Mouse (Mus musculus): ENCODE results near the gene Clec4a3. TPM values are rescaled to one million over a fixed set of nuclear protein-coding genes. Genes with fewer than 3 reads are reported as not detected.

Clec4a3 gene
- polyA plus RNA-seq (2012; rRNA removed) = 0.32 TPM in 1 of 2 replicates, not detected in the other

DNA sequence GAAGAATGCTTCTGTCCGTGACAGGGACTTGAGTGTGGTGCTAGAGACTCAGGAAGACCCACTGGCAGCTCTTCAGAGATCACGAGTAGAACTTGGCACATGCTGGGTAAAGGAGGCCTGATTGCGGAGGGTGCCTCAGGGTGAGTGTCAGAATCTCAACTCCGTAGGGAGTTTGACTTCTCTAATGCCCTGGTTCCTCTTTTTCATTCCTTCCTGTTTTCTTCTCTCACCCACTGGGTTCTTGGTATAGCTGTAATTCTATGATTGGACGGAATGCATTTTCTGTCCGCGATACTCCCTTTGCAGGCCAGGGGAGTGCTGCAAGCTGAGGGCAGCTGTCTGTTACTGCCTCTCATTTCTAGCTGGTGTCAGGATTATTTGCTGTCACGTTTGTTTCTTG, at the start of gene Clec4a3:
Gene Clec4a3 (plus strand): TSS at position 115 of the 400 bp plus-strand sequence.
- H3K4me1 ChIP-seq (ENCODE audit: control insufficient read depth, insufficient read depth, low read length) = no peaks in the 10 kb centered on the region
- TF ChIP-seq CTCF (IDR thresholded peaks at IDR 0.05; ENCODE audit: control insufficient read depth, insufficient read depth, insufficient replicate concordance, low read depth, low read length) (no peak), POLR2A (IDR thresholded peaks at IDR 0.05; ENCODE audit: control insufficient read depth, low read depth, low read length) (no peak)
- H3K36me3 ChIP-seq (ENCODE audit: control insufficient read depth, insufficient read depth, low read length) = no peaks in the 10 kb centered on the region
- H3K4me3 ChIP-seq (ENCODE audit: control insufficient read depth, low read depth, low read length) = no peak within 1 kb of the TSS
- H3K27ac ChIP-seq (ENCODE audit: control insufficient read depth, insufficient read depth, low read depth, low read length) = no peak within 1 kb of the TSS
- H3K27me3 ChIP-seq (ENCODE audit: control insufficient read depth, insufficient read depth, low read length) = no peaks in the 10 kb centered on the region

DNA sequence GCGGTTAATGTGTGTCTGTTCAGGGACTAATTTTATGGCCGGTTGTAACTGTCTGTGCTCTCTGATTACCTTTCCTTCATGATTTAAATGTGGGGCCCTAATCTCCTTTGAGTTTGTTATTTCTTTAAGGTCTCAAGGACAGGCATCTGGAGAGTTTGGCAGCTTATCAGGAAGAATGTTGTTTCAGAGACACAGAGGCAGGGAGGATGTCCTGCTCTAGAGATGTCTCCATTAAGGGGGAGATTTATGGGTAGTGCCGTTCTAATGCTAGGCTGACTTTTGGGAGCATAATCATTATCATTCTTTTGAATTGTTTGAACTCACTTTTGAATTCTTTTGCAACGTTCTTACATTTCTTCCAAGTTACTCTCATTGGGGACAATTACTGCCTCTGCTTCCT, 32.4 kb upstream of the Clec4a3 start:
- Histone ChIP-seq H3K27me3 (ENCODE audit: control insufficient read depth, insufficient read depth, low read length) (no peaks in the 10 kb centered on the region), H3K4me3 (ENCODE audit: control insufficient read depth, low read depth, low read length) (no peak overlapping the region), H3K4me1 (ENCODE audit: control insufficient read depth, insufficient read depth, low read length) (no peaks in the 10 kb centered on the region), H3K27ac (ENCODE audit: control insufficient read depth, insufficient read depth, low read depth, low read length) (no peak overlapping the region), H3K36me3 (ENCODE audit: control insufficient read depth, insufficient read depth, low read length) (no peaks in the 10 kb centered on the region)
- TF ChIP-seq CTCF (IDR thresholded peaks at IDR 0.05; ENCODE audit: control insufficient read depth, insufficient read depth, insufficient replicate concordance, low read depth, low read length) = no peak
- no peak for TF ChIP-seq POLR2A (IDR thresholded peaks at IDR 0.05; ENCODE audit: control insufficient read depth, low read depth, low read length)

DNA sequence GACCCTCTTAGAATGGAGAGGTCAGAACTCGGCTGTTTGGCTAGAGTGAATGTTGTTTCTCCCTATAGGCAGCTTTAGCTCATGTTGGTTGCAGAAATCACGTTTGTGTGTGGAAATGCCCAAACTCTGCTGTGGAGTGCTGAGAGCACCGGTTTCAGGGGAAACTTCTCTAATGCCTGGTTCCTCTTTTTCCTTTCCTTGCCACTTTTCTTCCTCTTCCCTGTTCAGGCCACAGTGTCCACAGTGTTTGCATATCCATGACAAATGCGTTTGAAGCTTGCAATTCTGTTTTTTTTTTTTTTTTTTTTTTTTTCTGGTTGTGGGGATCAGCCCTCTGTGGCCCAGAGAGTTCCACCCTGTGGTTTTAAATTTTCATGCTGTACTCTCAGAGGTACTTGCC, 30.9 kb upstream of the Clec4a3 start, which contains the start of gene Clec4a1:
Gene Clec4a1 (plus strand): TSS at position 398 of the 400 bp plus-strand sequence.
- Histone ChIP-seq H3K4me3 (ENCODE audit: control insufficient read depth, low read depth, low read length) (no peak within 1 kb of the TSS), H3K4me1 (ENCODE audit: control insufficient read depth, insufficient read depth, low read length) (no peaks in the 10 kb centered on the region), H3K27me3 (ENCODE audit: control insufficient read depth, insufficient read depth, low read length) (no peaks in the 10 kb centered on the region), H3K36me3 (ENCODE audit: control insufficient read depth, insufficient read depth, low read length) (no peaks in the 10 kb centered on the region), H3K27ac (ENCODE audit: control insufficient read depth, insufficient read depth, low read depth, low read length) (no peak within 1 kb of the TSS)
- TF ChIP-seq CTCF (IDR thresholded peaks at IDR 0.05; ENCODE audit: control insufficient read depth, insufficient read depth, insufficient replicate concordance, low read depth, low read length) = no peak
- TF ChIP-seq POLR2A (IDR thresholded peaks at IDR 0.05; ENCODE audit: control insufficient read depth, low read depth, low read length) = no peak

DNA sequence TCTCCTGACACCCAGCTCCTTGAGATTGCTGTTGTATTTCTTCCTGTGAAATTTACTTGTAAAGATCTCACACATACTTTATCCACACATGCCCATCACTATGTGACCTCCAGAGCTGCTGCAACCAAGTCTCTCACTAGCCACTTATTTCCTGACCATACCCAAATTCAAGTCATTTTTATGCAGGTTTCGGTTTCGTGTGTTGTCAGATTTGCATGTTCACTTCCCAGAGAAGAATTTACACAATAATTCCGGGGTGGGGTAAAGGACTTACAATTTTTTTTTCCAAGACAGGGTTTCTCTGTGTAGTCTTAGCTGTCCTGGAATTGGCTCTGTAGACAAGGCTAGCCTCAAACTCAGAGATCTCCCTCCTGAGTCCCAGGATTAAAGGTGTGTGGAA, 17.5 kb upstream of the Clec4a3 start:
- H3K36me3 ChIP-seq (ENCODE audit: control insufficient read depth, insufficient read depth, low read length) = no peaks in the 10 kb centered on the region

DNA sequence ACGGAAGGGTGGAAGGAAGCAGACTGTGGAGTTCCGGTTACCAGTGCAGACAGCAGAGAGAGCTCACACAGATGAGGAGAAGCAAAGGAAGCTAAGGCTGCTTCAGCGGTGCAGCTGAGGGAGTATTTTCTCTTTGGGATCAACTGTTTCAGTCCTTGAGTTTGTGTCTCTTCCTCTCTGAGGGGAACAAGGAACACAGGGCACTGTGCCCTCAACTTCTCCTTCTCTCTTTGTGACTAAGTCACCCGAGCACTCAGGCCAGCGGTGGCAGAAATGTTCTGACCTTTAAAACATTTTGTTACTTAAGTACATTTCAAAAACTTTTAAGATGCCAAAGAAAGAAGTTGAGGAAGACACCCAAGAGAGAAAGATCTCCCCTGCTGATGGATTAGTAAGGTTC, 12.7 kb upstream of the Clec4a3 start:
- H3K27me3 ChIP-seq (ENCODE audit: control insufficient read depth, insufficient read depth, low read length) = no peaks in the 10 kb centered on the region
- no peak overlapping the region for H3K27ac ChIP-seq (ENCODE audit: control insufficient read depth, insufficient read depth, low read depth, low read length)
- H3K36me3 ChIP-seq (ENCODE audit: control insufficient read depth, insufficient read depth, low read length) = no peaks in the 10 kb centered on the region
- TF ChIP-seq POLR2A (IDR thresholded peaks at IDR 0.05; ENCODE audit: control insufficient read depth, low read depth, low read length) (no peak), CTCF (IDR thresholded peaks at IDR 0.05; ENCODE audit: control insufficient read depth, insufficient read depth, insufficient replicate concordance, low read depth, low read length) (no peak)
- no peaks in the 10 kb centered on the region for H3K4me1 ChIP-seq (ENCODE audit: control insufficient read depth, insufficient read depth, low read length)
- no peak overlapping the region for H3K4me3 ChIP-seq (ENCODE audit: control insufficient read depth, low read depth, low read length)

More for the DNA sequence above, 17.5 kb upstream of the Clec4a3 start:
- Histone ChIP-seq H3K4me3 (ENCODE audit: control insufficient read depth, low read depth, low read length) (no peak overlapping the region), H3K4me1 (ENCODE audit: control insufficient read depth, insufficient read depth, low read length) (no peaks in the 10 kb centered on the region), H3K27ac (ENCODE audit: control insufficient read depth, insufficient read depth, low read depth, low read length) (no peak overlapping the region), H3K27me3 (ENCODE audit: control insufficient read depth, insufficient read depth, low read length) (no peaks in the 10 kb centered on the region)
- TF ChIP-seq CTCF (IDR thresholded peaks at IDR 0.05; ENCODE audit: control insufficient read depth, insufficient read depth, insufficient replicate concordance, low read depth, low read length) (no peak), POLR2A (IDR thresholded peaks at IDR 0.05; ENCODE audit: control insufficient read depth, low read depth, low read length) (no peak)

DNA sequence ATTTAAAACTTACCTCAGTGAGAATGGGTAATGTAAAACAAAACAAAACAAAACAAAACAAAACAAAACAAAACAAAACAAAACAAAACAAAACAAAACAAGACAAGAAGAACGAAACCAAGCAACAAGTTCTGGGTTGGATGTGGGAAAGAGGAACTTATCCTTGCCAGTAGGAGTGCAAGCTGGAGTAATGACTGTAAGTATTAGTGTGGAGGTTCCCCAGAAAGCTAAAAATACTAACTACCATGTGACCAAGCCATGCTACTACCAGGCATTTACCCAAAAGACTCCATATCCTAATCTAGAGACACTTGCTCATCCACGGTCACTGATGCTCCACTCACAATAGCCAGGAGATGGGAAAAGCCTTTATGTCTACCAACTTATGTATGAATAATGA, 5.6 kb upstream of the Clec4a3 start:
- H3K27ac ChIP-seq (ENCODE audit: control insufficient read depth, insufficient read depth, low read depth, low read length) = no peak overlapping the region
- no peaks in the 10 kb centered on the region for H3K36me3 ChIP-seq (ENCODE audit: control insufficient read depth, insufficient read depth, low read length)
- no peaks in the 10 kb centered on the region for H3K27me3 ChIP-seq (ENCODE audit: control insufficient read depth, insufficient read depth, low read length)
- no peak overlapping the region for H3K4me3 ChIP-seq (ENCODE audit: control insufficient read depth, low read depth, low read length)
- H3K4me1 ChIP-seq (ENCODE audit: control insufficient read depth, insufficient read depth, low read length) = no peaks in the 10 kb centered on the region
- TF ChIP-seq POLR2A (IDR thresholded peaks at IDR 0.05; ENCODE audit: control insufficient read depth, low read depth, low read length) = no peak
- no peak for TF ChIP-seq CTCF (IDR thresholded peaks at IDR 0.05; ENCODE audit: control insufficient read depth, insufficient read depth, insufficient replicate concordance, low read depth, low read length)

DNA sequence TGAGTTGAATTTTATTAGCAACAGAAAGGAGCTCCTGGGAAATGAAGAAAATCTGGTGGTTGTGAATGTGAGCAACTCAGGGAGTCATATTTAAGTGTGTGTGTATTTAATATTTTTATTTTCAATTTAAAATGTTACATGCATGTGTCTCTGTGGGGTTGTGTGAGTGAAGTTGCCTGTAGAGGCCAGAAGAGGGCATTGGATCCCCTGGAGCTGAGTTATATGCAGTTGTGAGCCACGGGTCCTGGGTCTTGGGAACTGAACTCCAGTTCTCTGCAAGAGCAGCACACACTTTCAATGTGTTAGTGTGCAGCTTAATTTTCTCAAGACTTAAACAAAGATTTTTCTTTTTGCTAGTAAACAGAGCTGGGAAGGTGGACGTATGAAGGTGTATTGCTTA, 12.2 kb downstream of the Clec4a3 start:
- TF ChIP-seq CTCF (IDR thresholded peaks at IDR 0.05; ENCODE audit: control insufficient read depth, insufficient read depth, insufficient replicate concordance, low read depth, low read length) (no peak), POLR2A (IDR thresholded peaks at IDR 0.05; ENCODE audit: control insufficient read depth, low read depth, low read length) (no peak)
- Histone ChIP-seq H3K27me3 (ENCODE audit: control insufficient read depth, insufficient read depth, low read length) (no peaks in the 10 kb centered on the region), H3K27ac (ENCODE audit: control insufficient read depth, insufficient read depth, low read depth, low read length) (no peak overlapping the region), H3K4me3 (ENCODE audit: control insufficient read depth, low read depth, low read length) (no peak overlapping the region), H3K36me3 (ENCODE audit: control insufficient read depth, insufficient read depth, low read length) (no peaks in the 10 kb centered on the region), H3K4me1 (ENCODE audit: control insufficient read depth, insufficient read depth, low read length) (no peaks in the 10 kb centered on the region)

DNA sequence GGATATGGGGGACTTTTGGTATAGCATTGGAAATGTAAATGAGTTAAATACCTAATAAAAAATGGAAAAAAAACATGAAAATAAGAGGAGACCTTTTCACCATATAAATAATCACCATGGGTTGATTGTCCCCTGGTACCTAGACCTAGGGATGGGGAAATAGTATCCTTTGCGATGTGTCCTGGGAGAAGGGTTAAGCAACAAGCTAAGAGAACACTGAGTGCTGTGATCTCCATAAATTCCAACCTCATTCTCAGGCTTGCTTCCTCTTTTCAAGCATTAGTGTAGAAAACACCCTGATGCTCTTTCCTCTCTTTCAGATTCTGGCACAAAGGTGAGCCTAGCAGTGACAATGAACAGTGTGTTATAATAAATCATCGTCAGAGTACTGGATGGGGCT, 16.7 kb downstream of the Clec4a3 start:
- H3K4me3 ChIP-seq (ENCODE audit: control insufficient read depth, low read depth, low read length) = no peak overlapping the region
- H3K4me1 ChIP-seq (ENCODE audit: control insufficient read depth, insufficient read depth, low read length) = no peaks in the 10 kb centered on the region
- no peak overlapping the region for H3K27ac ChIP-seq (ENCODE audit: control insufficient read depth, insufficient read depth, low read depth, low read length)
- no peak for TF ChIP-seq POLR2A (IDR thresholded peaks at IDR 0.05; ENCODE audit: control insufficient read depth, low read depth, low read length)
- no peak for TF ChIP-seq CTCF (IDR thresholded peaks at IDR 0.05; ENCODE audit: control insufficient read depth, insufficient read depth, insufficient replicate concordance, low read depth, low read length)
- H3K27me3 ChIP-seq (ENCODE audit: control insufficient read depth, insufficient read depth, low read length) = no peaks in the 10 kb centered on the region
- H3K36me3 ChIP-seq (ENCODE audit: control insufficient read depth, insufficient read depth, low read length) = no peaks in the 10 kb centered on the region

Data from testis, adult 2 months (tissue).